Mouse (Mus musculus): Measurements from ENCODE around the gene Ap1g2. TPM values are rescaled to one million over a fixed set of nuclear protein-coding genes. Genes with fewer than 3 reads are reported as not detected.

Ap1g2 gene
- total RNA-seq, 2 experiments from 2014 or later, result 7.7 to 9.5 TPM

DNA sequence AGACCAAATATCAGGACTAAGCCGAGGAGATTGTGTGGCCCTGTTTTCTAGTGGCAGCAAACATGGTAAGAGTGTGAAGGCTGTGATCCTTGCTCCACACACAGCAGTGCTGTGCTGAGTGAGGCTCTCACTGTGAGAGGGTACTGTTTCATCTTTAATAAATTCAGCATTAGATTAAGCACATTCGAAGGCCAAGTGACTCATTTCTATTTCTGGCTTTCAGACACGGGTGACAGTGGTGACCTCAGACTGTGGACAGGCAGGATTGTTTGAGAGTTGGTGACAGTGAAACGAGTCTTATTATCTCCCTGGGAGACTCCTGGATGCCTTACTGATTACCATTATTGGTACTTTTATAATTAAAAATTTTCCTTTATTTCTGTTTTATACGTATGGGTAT, 19.3 kb upstream of the Ap1g2 start:
- intact Hi-C loops (cut with DNase I), result no loop called here
- Histone ChIP-seq H3K27ac (no peak overlapping the region), H3K4me3 (no peak overlapping the region)
- no peak for DNase-seq (ENCODE audit: extremely low spot score in 1 of 2, low spot score in 2 of 2)
- no peak for TF ChIP-seq CTCF (IDR thresholded peaks at IDR 0.05)

GRCm38 (mm10) chr14:55122359-55122758, 16.0 kb upstream of the Ap1g2 start:
- Histone ChIP-seq H3K4me3 (no peak overlapping the region), H3K27ac (peak overlapping the region; percentile 36; the same call in 1 of the 2 replicates)
- TF ChIP-seq CTCF (IDR thresholded peaks at IDR 0.05), result no peak
- intact Hi-C loops (cut with DNase I), result no loop called here
- no peak for DNase-seq (ENCODE audit: extremely low spot score in 1 of 2, low spot score in 2 of 2)

- TF ChIP-seq CTCF (IDR thresholded peaks at IDR 0.05), result peak; percentile 54
- Histone ChIP-seq H3K27ac (peak overlapping the region; percentile 36; the same call in 1 of the 2 replicates), H3K4me3 (no peak overlapping the region)
- intact Hi-C loops (cut with DNase I), result no loop called here
- DNase-seq (ENCODE audit: extremely low spot score in 1 of 2, low spot score in 2 of 2), result peak; percentile 40 to 58
These were observed 15.6 kb upstream of the Ap1g2 start for GRCm38 (mm10) chr14:55121947-55122346.

- DNase-seq (ENCODE audit: extremely low spot score in 1 of 2, low spot score in 2 of 2), result no peak
- no peak overlapping the region for H3K4me3 ChIP-seq
- intact Hi-C loops (cut with DNase I), result no loop called here
- TF ChIP-seq CTCF (IDR thresholded peaks at IDR 0.05), result peak; percentile 56
- H3K27ac ChIP-seq, result peak overlapping the region; percentile 78
These were observed 13.2 kb upstream of the Ap1g2 start for GRCm38 (mm10) chr14:55119421-55120134.

DNA sequence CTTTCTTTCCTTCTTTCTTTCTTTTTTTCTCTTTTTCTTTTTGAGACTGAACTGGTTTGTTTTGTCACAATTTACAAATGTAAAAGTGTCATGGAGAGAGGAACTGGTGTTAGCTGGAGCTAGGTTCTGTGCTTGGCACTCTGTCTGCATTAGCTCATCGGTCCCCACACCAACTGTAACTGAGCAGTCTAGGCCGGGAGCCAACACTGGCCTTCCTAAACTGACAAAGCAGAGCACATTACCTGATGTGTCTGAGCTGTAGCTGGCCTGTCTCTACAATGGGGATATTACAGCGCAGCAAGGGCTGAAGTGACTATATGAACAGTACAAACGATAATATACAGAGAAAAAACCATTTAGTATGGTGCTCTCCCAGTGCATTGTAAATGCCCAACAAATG, 12.5 kb upstream of the Ap1g2 start:
- intact Hi-C loops (cut with DNase I), result no loop called here
- no peak for TF ChIP-seq CTCF (IDR thresholded peaks at IDR 0.05)
- H3K4me3 ChIP-seq, result no peak overlapping the region
- DNase-seq (ENCODE audit: extremely low spot score in 1 of 2, low spot score in 2 of 2), result peak in 1 of 2 experiments; percentile 32
- peak overlapping the region; percentile 78 for H3K27ac ChIP-seq

DNA sequence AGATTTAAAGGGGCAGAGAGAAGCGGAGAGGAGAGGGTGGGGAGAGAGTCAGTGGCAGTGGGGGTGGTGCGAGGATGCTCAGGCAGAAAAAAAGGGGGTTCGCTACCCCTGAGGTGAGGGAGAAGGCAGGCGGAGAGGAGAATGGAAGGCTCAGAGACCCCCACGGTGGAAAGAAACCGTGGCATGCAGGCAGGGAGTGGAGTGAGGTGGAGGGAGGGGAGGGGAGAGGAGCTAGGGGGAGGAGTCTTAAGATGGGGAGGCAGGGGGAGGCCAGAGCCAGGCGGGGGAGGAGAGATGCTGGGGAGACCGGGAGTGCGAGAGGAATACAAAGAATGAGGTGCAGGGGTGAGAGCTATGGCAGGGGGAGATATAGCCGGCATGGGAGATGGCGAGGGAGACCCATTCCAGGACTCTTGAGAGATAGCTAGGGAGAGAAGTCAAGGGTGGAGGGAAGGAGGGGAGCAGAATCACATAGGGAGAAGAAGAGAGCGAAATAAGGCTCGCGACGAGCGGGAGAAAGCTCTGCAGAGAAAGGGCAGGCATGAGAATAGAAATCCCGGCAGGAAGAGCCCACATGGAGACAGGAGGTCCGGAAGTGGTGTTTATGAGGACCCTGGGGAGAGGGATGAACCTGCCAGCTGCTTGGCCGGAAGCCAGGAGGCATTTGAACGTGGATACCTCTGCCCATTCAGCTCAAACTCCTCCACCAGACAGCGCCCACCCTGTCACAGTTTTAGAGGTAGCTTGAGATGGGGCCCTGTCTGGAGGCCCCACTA, 10.2 kb upstream of the Ap1g2 start, which contains the start of gene Jph4:
Jph4 (minus strand) TSS at position 511 of the 776 bp plus-strand sequence.
- intact Hi-C loops (cut with DNase I), result loop anchor here (2.0 kb wide), 1 partner anchor 44 kb away; no protein-coding TSS in a partner anchor
- no peak for TF ChIP-seq CTCF (IDR thresholded peaks at IDR 0.05)
- peak; percentile 73 to 74 for DNase-seq (ENCODE audit: extremely low spot score in 1 of 2, low spot score in 2 of 2)
- Histone ChIP-seq H3K27ac (peak within 1 kb of the TSS; percentile 97), H3K4me3 (peak within 1 kb of the TSS; percentile 89)

GRCm38 (mm10) chr14:55115846-55116245, 9.5 kb upstream of the Ap1g2 start:
- TF ChIP-seq CTCF (IDR thresholded peaks at IDR 0.05), result no peak
- intact Hi-C loops (cut with DNase I), result loop anchor here (2.0 kb wide), 1 partner anchor 45 kb away; no protein-coding TSS in a partner anchor
- H3K4me3 ChIP-seq, result peak overlapping the region; percentile 89
- peak overlapping the region; percentile 97 for H3K27ac ChIP-seq
- DNase-seq (ENCODE audit: extremely low spot score in 1 of 2, low spot score in 2 of 2), result peak in 1 of 2 experiments; percentile 35

GRCm38 (mm10) chr14:55114759-55115701, 8.6 kb upstream of the Ap1g2 start:
- Histone ChIP-seq H3K27ac (peak overlapping the region; percentile 97), H3K4me3 (peak overlapping the region; percentile 89)
- peak; percentile 67 to 73 for DNase-seq (ENCODE audit: extremely low spot score in 1 of 2, low spot score in 2 of 2)
- TF ChIP-seq CTCF (IDR thresholded peaks at IDR 0.05), result peak; percentile 36
- intact Hi-C loops (cut with DNase I), result no loop called here

GRCm38 (mm10) chr14:55113975-55114645, 7.7 kb upstream of the Ap1g2 start:
- TF ChIP-seq CTCF (IDR thresholded peaks at IDR 0.05), result peak; percentile 73
- Histone ChIP-seq H3K27ac (peak overlapping the region; percentile 97), H3K4me3 (peak overlapping the region; percentile 89)
- DNase-seq (ENCODE audit: extremely low spot score in 1 of 2, low spot score in 2 of 2), result peak in 1 of 2 experiments; percentile 55
- intact Hi-C loops (cut with DNase I), result no loop called here

DNA sequence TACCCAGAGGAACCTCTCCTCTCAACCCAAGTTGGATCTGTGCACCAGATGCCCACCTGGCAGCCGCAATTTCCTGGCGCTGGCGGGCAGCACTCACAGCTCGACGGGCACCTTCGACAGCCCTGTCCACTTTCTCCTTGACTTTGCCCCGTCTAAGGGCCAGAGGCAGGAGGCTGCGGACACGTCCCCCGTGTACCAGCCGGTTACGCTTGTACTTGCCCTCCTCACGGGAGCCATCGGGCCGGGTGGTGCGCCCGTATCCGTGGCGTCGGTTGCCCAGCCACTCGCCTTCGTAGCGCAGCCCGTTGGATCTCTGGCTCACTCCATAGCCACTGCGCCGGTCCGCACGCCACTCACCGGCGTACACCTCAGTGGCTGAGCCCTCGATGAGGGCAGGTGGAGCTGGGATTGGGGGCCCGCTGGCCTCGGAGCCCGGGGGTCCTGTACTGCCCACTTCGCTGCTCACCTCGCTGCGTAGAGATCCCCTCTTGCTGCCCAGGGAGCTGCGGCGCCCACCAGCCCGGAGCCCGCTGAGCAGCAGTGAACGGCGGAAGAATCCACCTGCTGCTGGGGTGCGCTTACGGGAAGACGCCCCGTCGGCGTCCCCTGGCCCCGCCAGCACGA, 7.1 kb upstream of the Ap1g2 start:
- peak; percentile 31 to 41 for DNase-seq (ENCODE audit: extremely low spot score in 1 of 2, low spot score in 2 of 2)
- peak overlapping the region; percentile 97 for H3K27ac ChIP-seq
- no peak for TF ChIP-seq CTCF (IDR thresholded peaks at IDR 0.05)

More for the DNA sequence above, 7.1 kb upstream of the Ap1g2 start:
- peak overlapping the region; percentile 89 for H3K4me3 ChIP-seq
- intact Hi-C loops (cut with DNase I), result no loop called here
